In the genomic region with DNA sequence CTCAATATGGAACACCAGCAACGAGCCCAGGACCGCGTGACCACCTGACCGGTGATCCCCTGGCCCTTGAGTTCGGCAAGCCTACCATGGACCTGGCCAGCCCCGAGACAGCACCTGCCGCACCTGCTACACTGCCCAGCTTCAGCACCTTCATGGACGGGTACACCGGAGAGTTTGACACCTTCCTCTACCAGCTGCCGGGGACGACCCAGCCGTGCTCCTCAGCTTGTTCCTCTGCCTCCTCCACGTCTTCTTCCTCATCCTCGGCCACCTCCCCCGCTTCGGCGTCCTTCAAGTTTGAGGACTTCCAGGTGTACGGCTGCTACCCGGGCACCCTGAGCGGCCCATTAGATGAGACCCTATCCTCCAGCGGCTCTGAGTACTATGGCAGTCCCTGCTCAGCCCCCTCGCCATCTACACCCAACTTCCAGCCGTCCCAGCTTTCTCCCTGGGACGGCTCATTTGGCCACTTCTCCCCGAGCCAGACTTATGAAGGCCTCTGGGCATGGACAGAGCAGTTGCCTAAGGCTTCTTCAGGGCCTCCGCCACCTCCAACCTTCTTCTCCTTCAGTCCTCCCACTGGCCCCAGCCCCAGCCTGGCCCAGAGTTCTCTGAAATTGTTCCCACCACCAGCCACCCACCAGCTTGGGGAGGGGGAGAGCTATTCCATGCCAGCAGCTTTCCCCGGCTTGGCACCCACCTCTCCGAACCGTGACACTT, we compare ENCODE assay signal across 23 mouse cellular contexts. TPM values are rescaled to one million over a fixed set of nuclear protein-coding genes. Genes with fewer than 3 reads are reported as not detected.
"Had no signal": no experiment of that assay in that cellular context is flagged by ENCODE, and none has a peak within 500 bp of the region (broad histone marks: within the 10 kb centered on the region; RNA-seq: fewer than 3 reads in every experiment).

No protein-coding gene starts in this region.

- ATAC-seq: intestine, postnatal 0 days; liver, embryonic 12.5 days had no signal

- H3K36me3 ChIP-seq: liver, embryonic 15.5 days had no signal

- H3K9ac ChIP-seq: kidney, embryonic 15.5 days; limb, embryonic 12.5 days; limb, embryonic 15.5 days; liver, embryonic 12.5 days; liver, embryonic 15.5 days; neural tube, embryonic 12.5 days had no signal

- DNase-seq: kidney, adult 2 months; kidney, postnatal 10 days; kidney, postnatal 36 days; layer of hippocampus, adult 9-11 months; left cerebral cortex, postnatal 4 days; lung, adult 2 months; lung, postnatal 14 days; midbrain, embryonic 14.5 days; right cerebral cortex, postnatal 14 days; right cerebral cortex, postnatal 4 days; thymus, postnatal 36 days had no signal

- H3K27me3 ChIP-seq: limb, embryonic 15.5 days had no signal

- H3K4me2 ChIP-seq: kidney, embryonic 15.5 days; limb, embryonic 12.5 days; limb, embryonic 15.5 days; liver, embryonic 12.5 days; liver, embryonic 15.5 days; midbrain, embryonic 11.5 days had no signal

- H3K27ac ChIP-seq: kidney, embryonic 15.5 days; limb, embryonic 12.5 days; limb, embryonic 15.5 days; liver, embryonic 12.5 days; liver, embryonic 15.5 days; neural tube, embryonic 12.5 days; stomach, postnatal 0 days had no signal

- H3K4me3 ChIP-seq: kidney, embryonic 15.5 days; limb, embryonic 12.5 days; limb, embryonic 15.5 days; liver, embryonic 12.5 days; liver, embryonic 15.5 days; neural tube, embryonic 12.5 days had no signal

- H3K9me3 ChIP-seq: kidney, embryonic 15.5 days; limb, embryonic 12.5 days; limb, embryonic 15.5 days; liver, embryonic 12.5 days; liver, embryonic 15.5 days; neural tube, embryonic 12.5 days had no signal

RNA-seq across cellular contexts. Expression of gene 6030408B16Rik, which starts 22.8 kb away (rescaled TPM):
- total RNA-seq: megakaryocyte progenitor cell, adult 5-6 weeks; megakaryocyte-erythroid progenitor cell, adult 5-6 weeks; midbrain, postnatal 0 days had no signal
- polyA plus RNA-seq: midbrain, embryonic 11.5 days had no signal

RNA-seq across cellular contexts. Expression of gene Grasp, which starts 46.3 kb away (rescaled TPM):
- total RNA-seq: megakaryocyte-erythroid progenitor cell, adult 5-6 weeks had no signal
